Mouse (Mus musculus) adrenal gland, adult 18-20 months (tissue): Measurements from ENCODE around the gene Olfr920. TPM values are rescaled to one million over a fixed set of nuclear protein-coding genes. Genes with fewer than 3 reads are reported as not detected.

Experiments used
- DNase-seq, 2 experiments: peaks; one replicate each; pipeline ENCODE4 v3.0.0; 2021 to 2022; ENCODE audit warnings: low spot score in 2 of 2
- long read RNA-seq, 2 experiments: library from polyadenylated mRNA; stranded (forward); transcript quantifications; one replicate each; pipeline ENCODE4 v2.0.0; 2021
- total RNA-seq, 2 experiments: library from RNA; stranded (reverse); gene quantifications; 1 replicate in 1 of 2; 2 replicates in 1 of 2; pipeline ENCODE4 v1.2.3; 2021

The Olfr920 gene
- under 1 TPM; 0.19 to 0.33 TPM for total RNA-seq
- long read RNA-seq, experiment 1: 0 reads
- long read RNA-seq, experiment 2: 0 reads

- no peak for DNase-seq
Measured at GRCm38 (mm10) chr9:38751999-38752398, at the start of gene Olfr920. Olfr920 (plus strand) TSS chr9:38752299.

GRCm38 (mm10) chr9:38718102-38718501, 34.0 kb upstream of the Olfr920 start, which contains the start of gene Vwa5a:
Vwa5a (plus strand) TSS chr9:38718268.
- peak in 1 of 2 experiments; percentile 5 for DNase-seq

GRCm38 (mm10) chr9:38718927-38719441, 33.1 kb upstream of the Olfr920 start:
- DNase-seq: peak in 1 of 2 experiments; percentile 12

- DNase-seq: no peak
Measured at GRCm38 (mm10) chr9:38724044-38724443, 28.1 kb upstream of the Olfr920 start.

- DNase-seq: no peak
Measured at GRCm38 (mm10) chr9:38728218-38728617, 23.9 kb upstream of the Olfr920 start.

GRCm38 (mm10) chr9:38741408-38741807, 10.7 kb upstream of the Olfr920 start:
- DNase-seq: no peak

GRCm38 (mm10) chr9:38744619-38745315, 7.3 kb upstream of the Olfr920 start:
- DNase-seq: no peak

- no peak for DNase-seq
Measured at GRCm38 (mm10) chr9:38772768-38773167, 20.7 kb downstream of the Olfr920 start, which contains the start of gene Olfr921. Olfr921 (plus strand) TSS chr9:38773068.

GRCm38 (mm10) chr9:38792689-38793088, 40.6 kb downstream of the Olfr920 start:
- no peak for DNase-seq

GRCm38 (mm10) chr9:38805696-38806095, 53.6 kb downstream of the Olfr920 start:
- no peak for DNase-seq

Other genes starting within 250 kb of the Olfr920 start
- gene Olfr911-ps1, start 230.7 kb upstream of the Olfr920 start, total RNA-seq: not detected
- gene Olfr910, start 214.4 kb upstream of the Olfr920 start, total RNA-seq: not detected
- gene Olfr912, start 172.1 kb upstream of the Olfr920 start, total RNA-seq: not detected
- gene Olfr913, start 159.5 kb upstream of the Olfr920 start, total RNA-seq: not detected
- gene Olfr914, start 147.2 kb upstream of the Olfr920 start, total RNA-seq: not detected
- not detected for gene Olfr916, start 92.4 kb upstream of the Olfr920 start, total RNA-seq
- not detected for gene Olfr917, start 86.5 kb upstream of the Olfr920 start, total RNA-seq
- not detected for gene Olfr918, start 77.7 kb upstream of the Olfr920 start, total RNA-seq
- gene Olfr919, start 48.6 kb upstream of the Olfr920 start, total RNA-seq: not detected
- 10 to 100 TPM; 41.1 to 43.6 TPM for gene Vwa5a, start 34.0 kb upstream of the Olfr920 start, total RNA-seq
- not detected for gene Olfr921, start 20.8 kb downstream of the Olfr920 start, total RNA-seq
- gene Olfr922, start 62.3 kb downstream of the Olfr920 start, total RNA-seq: not detected
- not detected for gene Olfr923, start 74.2 kb downstream of the Olfr920 start, total RNA-seq
- not detected for gene Olfr924, start 92.2 kb downstream of the Olfr920 start, total RNA-seq
- gene Olfr26, start 102.8 kb downstream of the Olfr920 start, total RNA-seq: not detected
- not detected for gene Olfr926, start 124.8 kb downstream of the Olfr920 start, total RNA-seq
- not detected for gene Olfr930, start 177.5 kb downstream of the Olfr920 start, total RNA-seq
- gene Olfr933, start 220.0 kb downstream of the Olfr920 start, total RNA-seq: not detected
- not detected for gene Olfr934, start 236.0 kb downstream of the Olfr920 start, total RNA-seq
- not detected for gene Olfr935, start 247.4 kb downstream of the Olfr920 start, total RNA-seq